Mouse (Mus musculus) C2C12 (cell line): Measurements from ENCODE around the gene Larp4b.

Source experiments
- CEBPB ChIP-seq: IDR thresholded peaks from one replicate; pipeline ENCODE4 v1.6.1; 2011; ENCODE audit warnings: low read depth, mild to moderate bottlenecking, control low read depth, moderate library complexity
- CTCF ChIP-seq: IDR thresholded peaks from one replicate; pipeline ENCODE4 v1.5.1; 2011; ENCODE audit not compliant: control insufficient read depth, insufficient read depth, insufficient read length
- FOSL1 ChIP-seq: IDR thresholded peaks from one replicate; pipeline ENCODE4 v1.8.0; 2011; ENCODE audit warnings: mild to moderate bottlenecking, low read length; ENCODE audit not compliant: poor library complexity, insufficient read depth, severe bottlenecking
- MAX ChIP-seq: IDR thresholded peaks from one replicate; pipeline ENCODE4 v1.6.1; 2011; ENCODE audit warnings: mild to moderate bottlenecking, control low read depth
- MYOD1 ChIP-seq: IDR thresholded peaks from one replicate; pipeline ENCODE4 v1.6.1; 2011; ENCODE audit warnings: low read depth; ENCODE audit not compliant: control insufficient read depth, insufficient read length
- MYOG ChIP-seq: IDR thresholded peaks from one replicate; pipeline ENCODE4 v1.6.1; 2011; ENCODE audit not compliant: control insufficient read depth, insufficient read length; ENCODE audit errors: extremely low read depth
- USF1 ChIP-seq: IDR thresholded peaks from one replicate; pipeline ENCODE4 v1.6.1; 2011; ENCODE audit warnings: low read depth, mild to moderate bottlenecking, control low read depth, moderate library complexity

- no peak for TF ChIP-seq CTCF
- no peak for TF ChIP-seq USF1
- TF ChIP-seq MAX = no peak
- no peak for TF ChIP-seq CEBPB
- TF ChIP-seq MYOD1 = no peak
- TF ChIP-seq MYOG = no peak
- no peak for TF ChIP-seq FOSL1
These were observed 49.0 kb upstream of the Larp4b start for GRCm38 (mm10) chr13:9044731-9045130.
